Mouse (Mus musculus): ENCODE measurements at regions not wholly inside any gene's neighbourhood (a gene's known extent, or its start where the extent isn't known, plus 50 kb on each side); places are given as distances from the start of the nearest gene placed in this dataset.

DNA sequence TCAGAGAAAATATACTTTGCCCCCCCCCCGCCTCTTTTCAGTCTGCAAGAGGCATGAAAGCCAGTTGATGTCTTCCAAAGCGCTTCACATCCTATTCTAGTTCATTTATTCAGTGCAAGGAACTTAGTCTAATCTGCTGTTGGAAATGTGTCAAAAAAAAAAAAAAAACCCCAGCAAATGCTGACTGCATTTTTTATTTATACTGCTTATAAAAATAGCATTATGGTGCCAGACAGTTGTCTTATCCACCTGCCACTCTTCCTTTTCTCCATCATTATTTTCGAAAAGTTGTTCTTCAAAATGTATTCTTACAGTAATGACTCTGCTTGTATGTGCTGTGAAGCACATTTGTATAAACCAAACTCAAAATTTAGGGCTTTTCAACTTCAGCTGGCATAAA lies 917.3 kb downstream of the Brinp3 start:
- DNase-seq (ENCODE audit: extremely low spot score in 1 of 2, low spot score in 1 of 2): peak in 1 of 2 experiments; percentile 6

- DNase-seq (ENCODE audit: extremely low spot score in 1 of 2, low spot score in 1 of 2): no peak
Measured at GRCm38 (mm10) chr1:147440402-147440801, 945.8 kb downstream of the Brinp3 start.

GRCm38 (mm10) chr1:147446601-147447000 lies 952.0 kb downstream of the Brinp3 start:
- DNase-seq (ENCODE audit: extremely low spot score in 1 of 2, low spot score in 1 of 2): no peak

All from frontal cortex, adult 2 months (tissue).